Mouse (Mus musculus): ENCODE measurements at regions not wholly inside any gene's neighbourhood (a gene's known extent, or its start where the extent isn't known, plus 50 kb on each side); places are given as distances from the start of the nearest gene placed in this dataset.
A peak's percentile ranks its signal among the peaks of the same experiment; 100 is the strongest.

GRCm38 (mm10) chr3:38221834-38222215 lies 262.8 kb downstream of the Ankrd50 start:
- no peak for DNase-seq (ENCODE audit: low read depth in 1 of 2, low spot score in 2 of 2)

DNA sequence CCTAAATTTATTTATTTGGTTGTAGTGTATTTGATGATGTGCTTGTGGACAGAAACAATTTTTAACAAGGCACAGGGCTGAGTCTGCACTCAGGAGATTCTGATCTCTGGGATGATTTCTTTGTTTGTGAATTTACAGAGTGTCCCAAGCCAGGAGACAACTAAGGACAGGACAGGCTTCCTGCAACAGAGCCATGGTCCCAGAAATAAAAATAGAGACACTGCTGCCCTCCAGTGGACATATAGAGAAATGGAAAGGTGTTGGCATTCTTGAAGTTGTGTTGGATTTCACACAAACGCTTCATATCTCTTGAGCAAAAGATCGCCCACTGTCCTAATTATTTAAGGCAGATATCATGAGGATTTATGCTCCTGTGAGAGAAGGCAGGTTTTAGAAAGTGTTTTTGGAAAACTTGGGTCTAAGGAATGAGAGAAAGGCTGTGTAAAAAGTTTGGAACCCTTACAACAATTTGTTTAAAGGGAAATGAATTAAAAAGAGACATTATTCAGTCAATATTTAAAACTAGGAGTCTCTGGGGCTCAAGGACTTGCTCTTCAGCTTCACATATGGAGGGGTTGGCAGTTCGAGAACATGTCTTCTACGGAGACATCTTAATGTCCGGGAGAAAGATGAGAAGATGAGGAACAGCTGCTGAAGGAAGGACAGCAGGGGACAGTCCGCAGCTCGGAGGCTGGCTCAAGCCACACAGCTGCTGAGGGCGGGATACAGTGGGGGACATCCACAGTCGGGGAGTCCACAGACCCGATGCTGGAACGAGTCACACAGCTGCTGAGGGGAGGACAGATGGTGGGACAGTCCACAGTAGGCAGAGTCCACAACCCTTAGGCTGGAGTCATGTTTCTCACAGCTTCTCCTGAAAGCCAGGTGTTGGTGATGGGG lies 263.5 kb downstream of the Ankrd50 start:
- DNase-seq (ENCODE audit: low read depth in 1 of 2, low spot score in 2 of 2), result no peak

DNA sequence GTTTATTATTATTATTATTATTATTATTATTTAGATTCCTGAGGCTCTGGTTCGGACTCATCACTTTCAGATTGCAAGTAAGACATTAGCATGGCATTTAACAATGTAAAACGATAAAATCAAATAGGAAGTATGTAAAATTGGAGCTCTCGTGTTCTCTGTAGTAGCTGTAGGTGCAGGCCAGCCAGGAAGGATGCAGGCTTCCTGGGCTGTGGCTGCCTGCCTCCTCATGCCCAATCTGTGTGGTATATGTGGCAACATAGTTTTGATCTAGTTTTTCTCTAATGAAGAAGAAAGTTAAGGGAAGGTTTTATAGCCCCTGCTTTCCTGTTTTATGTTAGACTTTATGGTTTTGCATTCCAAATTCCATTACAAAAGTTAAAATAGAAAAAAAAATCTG lies 275.6 kb downstream of the Ankrd50 start:
- no peak for DNase-seq (ENCODE audit: low read depth in 1 of 2, low spot score in 2 of 2)

- DNase-seq (ENCODE audit: low read depth in 1 of 2, low spot score in 2 of 2), result no peak
Measured at GRCm38 (mm10) chr3:38207867-38208266, 276.8 kb downstream of the Ankrd50 start.

GRCm38 (mm10) chr3:38201861-38202656 lies 282.6 kb downstream of the Ankrd50 start:
- DNase-seq (ENCODE audit: low read depth in 1 of 2, low spot score in 2 of 2), result peak in 1 of 2 experiments; percentile 36

GRCm38 (mm10) chr3:38194001-38194400 lies 290.6 kb downstream of the Ankrd50 start:
- no peak for DNase-seq (ENCODE audit: low read depth in 1 of 2, low spot score in 2 of 2)

- no peak for DNase-seq (ENCODE audit: low read depth in 1 of 2, low spot score in 2 of 2)
Measured at GRCm38 (mm10) chr3:38187406-38187896, 297.2 kb downstream of the Ankrd50 start.

- DNase-seq (ENCODE audit: low read depth in 1 of 2, low spot score in 2 of 2), result no peak
Measured at GRCm38 (mm10) chr3:38186503-38186902, 298.1 kb downstream of the Ankrd50 start.

DNA sequence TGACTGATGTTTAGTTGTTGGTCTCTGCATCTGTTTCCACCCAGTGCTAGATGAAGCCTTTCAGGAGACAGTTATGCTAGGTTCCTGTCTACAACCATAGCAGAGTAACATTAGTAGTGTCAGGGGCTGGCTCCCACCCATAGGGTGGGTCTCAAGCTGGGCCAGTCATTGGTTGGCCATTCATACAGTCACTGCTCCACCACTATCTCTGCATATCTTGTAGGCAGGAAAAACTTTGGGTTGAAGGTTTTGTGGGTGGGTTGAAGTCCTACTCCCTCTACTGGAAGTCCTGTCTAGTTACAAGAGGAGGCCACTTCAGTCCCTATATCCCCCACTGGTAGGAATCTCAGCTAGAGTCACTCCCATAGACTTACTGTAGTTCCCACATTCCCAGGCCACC lies 306.3 kb downstream of the Ankrd50 start:
- no peak for DNase-seq (ENCODE audit: low read depth in 1 of 2, low spot score in 2 of 2)

GRCm38 (mm10) chr3:38175946-38176345 lies 308.7 kb downstream of the Ankrd50 start:
- no peak for DNase-seq (ENCODE audit: low read depth in 1 of 2, low spot score in 2 of 2)

DNA sequence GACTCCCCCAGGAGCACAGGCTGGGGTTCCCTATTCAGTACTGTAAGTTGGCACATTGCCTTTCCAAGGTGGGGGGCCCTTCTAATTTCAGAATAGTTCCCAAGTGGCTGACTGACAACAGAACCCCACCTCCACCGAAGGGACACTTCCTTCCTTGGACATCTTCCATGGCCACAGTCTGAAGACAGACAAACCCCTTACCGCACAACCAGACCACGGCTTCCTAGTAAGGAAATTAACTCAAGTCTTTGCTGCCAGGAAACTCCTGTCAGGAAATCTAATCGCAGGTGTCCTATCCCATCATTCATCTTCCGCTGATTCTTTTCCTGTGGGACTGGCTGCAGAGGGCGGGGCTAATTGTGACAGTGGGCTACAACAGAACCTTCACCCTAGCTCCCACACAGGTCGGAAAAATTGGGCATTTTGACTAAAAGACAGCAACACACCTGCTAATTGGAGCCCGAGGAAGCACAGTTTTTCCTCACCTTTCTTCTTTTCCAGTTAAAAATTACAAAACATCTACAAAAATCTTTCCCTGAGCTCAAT lies 309.8 kb downstream of the Ankrd50 start:
- DNase-seq (ENCODE audit: low read depth in 1 of 2, low spot score in 2 of 2), result no peak

- no peak for DNase-seq (ENCODE audit: low read depth in 1 of 2, low spot score in 2 of 2)
Measured at GRCm38 (mm10) chr3:38152408-38152807, 332.2 kb downstream of the Ankrd50 start.

- no peak for DNase-seq (ENCODE audit: low read depth in 1 of 2, low spot score in 2 of 2)
Measured at GRCm38 (mm10) chr3:38151821-38152220, 332.8 kb downstream of the Ankrd50 start.

- no peak for DNase-seq (ENCODE audit: low read depth in 1 of 2, low spot score in 2 of 2)
Measured at GRCm38 (mm10) chr3:38146663-38147062, 338.0 kb downstream of the Ankrd50 start.

GRCm38 (mm10) chr3:38145444-38145843 lies 339.2 kb downstream of the Ankrd50 start:
- DNase-seq (ENCODE audit: low read depth in 1 of 2, low spot score in 2 of 2), result no peak

DNA sequence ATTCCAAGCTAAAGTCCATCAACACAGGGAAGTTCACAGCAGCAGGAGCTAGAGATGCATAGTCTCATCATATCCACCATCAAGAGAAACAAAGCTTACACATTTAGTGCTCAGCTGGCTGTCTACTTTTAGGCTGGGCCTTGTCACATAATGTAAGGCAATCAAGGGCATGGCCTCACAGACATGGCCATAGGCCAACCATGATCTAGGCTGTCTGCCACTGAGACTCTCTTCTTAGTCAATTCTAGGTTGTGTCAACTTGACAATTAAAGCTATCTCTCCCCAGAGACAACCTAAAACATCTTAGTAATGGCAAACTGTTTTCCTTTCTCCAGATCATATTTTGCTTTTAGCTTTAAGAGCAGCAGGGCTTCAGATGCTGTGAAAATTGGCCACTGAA lies 340.0 kb downstream of the Ankrd50 start:
- DNase-seq (ENCODE audit: low read depth in 1 of 2, low spot score in 2 of 2), result no peak

GRCm38 (mm10) chr3:38143147-38143883 lies 341.3 kb downstream of the Ankrd50 start:
- peak in 1 of 2 experiments; percentile 9 for DNase-seq (ENCODE audit: low read depth in 1 of 2, low spot score in 2 of 2)

DNA sequence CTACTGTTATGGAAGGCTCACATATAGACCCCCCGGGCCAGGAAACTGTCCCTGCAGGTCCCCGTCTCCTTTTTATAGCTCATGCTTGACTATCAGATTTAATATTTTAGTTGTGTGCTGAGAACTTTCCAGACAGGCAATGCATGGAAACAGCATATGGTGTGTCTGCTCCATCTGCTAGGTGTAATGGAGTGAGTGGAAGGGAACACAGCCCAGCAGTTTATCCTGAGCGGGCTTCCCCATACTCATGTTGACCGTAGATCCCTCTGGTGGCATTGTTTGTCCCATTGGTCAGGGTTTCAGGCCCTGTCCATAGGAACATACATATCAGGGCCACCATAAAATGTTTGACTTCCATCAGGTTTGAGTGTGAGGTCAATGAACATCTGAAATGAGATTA lies 345.3 kb downstream of the Ankrd50 start:
- DNase-seq (ENCODE audit: low read depth in 1 of 2, low spot score in 2 of 2), result no peak

- DNase-seq (ENCODE audit: low read depth in 1 of 2, low spot score in 2 of 2), result no peak
Measured at GRCm38 (mm10) chr3:38138014-38138413, 346.6 kb downstream of the Ankrd50 start.

GRCm38 (mm10) chr3:38135808-38136214 lies 348.8 kb downstream of the Ankrd50 start:
- DNase-seq (ENCODE audit: low read depth in 1 of 2, low spot score in 2 of 2), result no peak

DNA sequence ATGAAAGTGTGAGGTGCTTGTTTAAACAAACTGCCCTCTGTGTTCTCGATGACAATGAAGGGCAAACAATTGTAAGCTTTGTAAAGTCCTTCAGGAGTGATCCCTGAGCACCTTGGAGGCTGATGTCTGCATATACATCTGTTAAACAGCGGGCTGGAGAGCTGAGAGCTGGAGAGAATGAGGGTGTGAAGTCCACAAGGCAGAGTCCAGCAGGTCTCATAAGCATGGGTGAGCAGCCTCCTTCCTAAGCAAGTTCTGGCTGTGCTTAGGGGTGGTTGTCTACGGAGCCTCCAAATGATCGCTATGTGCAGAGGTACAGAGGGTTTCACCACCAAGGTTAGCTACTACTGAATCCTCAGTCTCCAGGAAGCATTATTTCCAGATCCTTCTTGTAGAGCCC lies 350.2 kb downstream of the Ankrd50 start:
- DNase-seq (ENCODE audit: low read depth in 1 of 2, low spot score in 2 of 2), result no peak

All from monocyte, adult 2 months (primary cell).